Mouse (Mus musculus) lung, postnatal 0 days (tissue): ENCODE data around the gene Teddm3.

Source experiments
- CTCF ChIP-seq: IDR thresholded peaks from 2 replicates; pipeline ENCODE4 v1.5.1; 2016; ENCODE audit warnings: antibody characterized with exemption, mild to moderate bottlenecking
- EP300 ChIP-seq: IDR thresholded peaks from 2 replicates; pipeline ENCODE4 v1.6.1; 2016; ENCODE audit warnings: antibody characterized with exemption, mild to moderate bottlenecking, control low read depth

- TF ChIP-seq CTCF (no peak), EP300 (no peak)
These were observed 41.6 kb upstream of the Teddm3 start for GRCm38 (mm10) chr16:21195260-21195866.
